Mouse (Mus musculus) olfactory bulb, adult 2 months (tissue): ENCODE data around the gene Sema4a. TPM values are rescaled to one million over a fixed set of nuclear protein-coding genes. Genes with fewer than 3 reads are reported as not detected.

ENCODE experiments used
- H3K27ac ChIP-seq: fragments of 200-500 bp; 2 replicates; pipeline ENCODE4 v1.5.1; 2012; ENCODE audit warnings: low read depth, low read length; ENCODE audit not compliant: insufficient read depth
- H3K4me1 ChIP-seq: fragments of 200-500 bp; 2 replicates; pipeline ENCODE4 v1.6.1; 2012; ENCODE audit warnings: low read length; ENCODE audit not compliant: control insufficient read depth, insufficient read depth
- H3K4me3 ChIP-seq: fragments of 200-500 bp; 2 replicates; pipeline ENCODE4 v1.5.1; 2012; ENCODE audit warnings: mild to moderate bottlenecking, low read depth, low read length, moderate library complexity; ENCODE audit not compliant: insufficient read depth
- POLR2A ChIP-seq: fragments of 200-500 bp; IDR thresholded peaks from 2 replicates; pipeline ENCODE4 v1.6.1; 2012; ENCODE audit warnings: mild to moderate bottlenecking, low read depth, low read length, moderate library complexity; ENCODE audit not compliant: insufficient read depth
- WGBS: fragments of 180-500 bp; shearing (Covaris S2); methylation state at CpG from one replicate; pipeline ENCODE4 v1.1.7; 2018; 5-methylcytosine and 5-hydroxymethylcytosine counted together
- polyA plus RNA-seq: library from polyadenylated mRNA; stranded (reverse); fragments of >200 nt; gene quantifications from 2 replicates; pipeline ENCODE4 v1.2.4, GENCODE M21; 2012; ENCODE audit warnings: low replicate concordance; ENCODE audit not compliant: missing spikeins, insufficient read depth, insufficient read length

Sema4a gene
- polyA plus RNA-seq, 1 experiment = not detected

DNA sequence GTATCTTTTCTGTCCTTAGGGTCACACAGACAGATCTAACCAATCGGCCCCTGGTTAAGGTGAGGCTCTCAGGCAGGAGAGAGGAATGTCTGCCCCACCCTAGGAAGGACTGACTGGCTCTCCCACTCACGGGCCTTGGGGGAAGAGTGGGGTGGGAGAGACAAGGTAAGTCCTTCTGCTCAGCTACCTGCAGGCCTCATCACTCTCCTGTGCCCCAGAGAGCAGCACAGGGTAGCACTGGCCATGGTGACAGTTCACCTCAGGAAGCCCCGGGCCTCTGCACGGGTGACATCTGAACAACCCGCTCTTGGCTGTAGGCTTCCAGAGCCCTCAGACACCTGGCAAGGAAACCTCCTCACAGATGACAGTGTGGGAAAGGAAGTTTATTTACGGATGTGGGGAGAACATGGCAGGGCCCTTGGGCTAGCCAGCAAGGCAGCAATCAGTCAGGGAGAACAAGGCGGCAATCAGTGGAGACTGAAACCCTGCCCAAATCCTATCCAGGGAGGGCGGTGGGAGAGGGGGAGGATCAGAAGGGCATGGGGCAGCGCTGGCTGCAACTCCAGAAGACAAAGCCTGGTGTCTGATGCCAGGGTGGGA is 67.1 kb downstream of the Sema4a start:
- WGBS = 78% methylated on average over 9 of the region's 9 CpGs
- Histone ChIP-seq H3K4me3 (no peak overlapping the region), H3K4me1 (peaks cover 7% of the 10 kb centered on the region; the same call in 1 of the 2 replicates), H3K27ac (no peak overlapping the region)
- TF ChIP-seq POLR2A = no peak

Other genes with a start within 250 kb of the Sema4a start
- not detected in 2 replicates for gene Rhbg, start 206.5 kb downstream of the Sema4a start, polyA plus RNA-seq
- not detected in 2 replicates for gene Gm38392, start 174.0 kb downstream of the Sema4a start, polyA plus RNA-seq
- gene Tsacc, start 164.2 kb downstream of the Sema4a start, polyA plus RNA-seq = not detected in 2 replicates
- gene Cct3, start 164.1 kb downstream of the Sema4a start, polyA plus RNA-seq = 179 TPM in 1 of 2 replicates, not detected in the other
- not detected in 2 replicates for gene Glmp, start 136.2 kb downstream of the Sema4a start, polyA plus RNA-seq
- gene Tmem79, start 125.0 kb downstream of the Sema4a start, polyA plus RNA-seq = not detected in 2 replicates
- not detected in 2 replicates for gene Smg5, start 124.9 kb downstream of the Sema4a start, polyA plus RNA-seq
- not detected in 2 replicates for gene Paqr6, start 96.6 kb downstream of the Sema4a start, polyA plus RNA-seq
- not detected in 2 replicates for gene Bglap3, start 88.4 kb downstream of the Sema4a start, polyA plus RNA-seq
- not detected in 2 replicates for gene Bglap2, start 82.5 kb downstream of the Sema4a start, polyA plus RNA-seq
- gene Bglap, start 76.7 kb downstream of the Sema4a start, polyA plus RNA-seq = not detected in 2 replicates
- gene Pmf1, start 50.9 kb downstream of the Sema4a start, polyA plus RNA-seq = not detected in 2 replicates
- not detected in 2 replicates for gene Slc25a44, start 36.0 kb downstream of the Sema4a start, polyA plus RNA-seq
- not detected in 2 replicates for gene Lmna, start 48.8 kb upstream of the Sema4a start, polyA plus RNA-seq
- gene Mex3a, start 71.2 kb upstream of the Sema4a start, polyA plus RNA-seq = not detected in 2 replicates
- not detected in 2 replicates for gene Rab25, start 87.1 kb upstream of the Sema4a start, polyA plus RNA-seq
- gene Lamtor2, start 91.9 kb upstream of the Sema4a start, polyA plus RNA-seq = 853 TPM in 1 of 2 replicates, not detected in the other
- gene Ubqln4, start 92.6 kb upstream of the Sema4a start, polyA plus RNA-seq = 138 TPM in 1 of 2 replicates, not detected in the other
- gene Ssr2, start 114.7 kb upstream of the Sema4a start, polyA plus RNA-seq = not detected in 2 replicates
- not detected in 2 replicates for gene Arhgef2, start 144.8 kb upstream of the Sema4a start, polyA plus RNA-seq
- not detected in 2 replicates for gene Rxfp4, start 192.0 kb upstream of the Sema4a start, polyA plus RNA-seq
- gene Khdc4, start 224.6 kb upstream of the Sema4a start, polyA plus RNA-seq = 301 TPM in 1 of 2 replicates, not detected in the other